Mouse (Mus musculus) kidney, embryonic 16.5 days (tissue): ENCODE data around the gene C2cd6. TPM values are rescaled to one million over a fixed set of nuclear protein-coding genes. Genes with fewer than 3 reads are reported as not detected.

Experiments used
- ATAC-seq: fragments of 200-750 bp; cut with Nextera tagmentation; 2 replicates; pipeline ENCODE4 v1.8.0; 2017; ENCODE audit warnings: moderate TSS enrichment; ENCODE audit not compliant: low FRiP score, low TSS enrichment
- H3K27ac ChIP-seq: fragments of 300-500 bp; sonication (generic); 2 replicates; pipeline ENCODE4 v1.5.1; 2014; ENCODE audit warnings: low read length
- H3K27me3 ChIP-seq: fragments of 300-500 bp; sonication (generic); 2 replicates; pipeline ENCODE4 v1.6.1; 2014; ENCODE audit warnings: low read length, control low read depth, mixed read lengths; ENCODE audit not compliant: insufficient read depth
- H3K36me3 ChIP-seq: fragments of 300-500 bp; sonication (generic); 2 replicates; pipeline ENCODE4 v1.6.1; 2014; ENCODE audit warnings: low read length, control low read depth, mixed read lengths; ENCODE audit not compliant: insufficient read depth
- H3K4me1 ChIP-seq: fragments of 300-500 bp; sonication (generic); 2 replicates; pipeline ENCODE4 v1.6.1; 2014; ENCODE audit warnings: low read length, control low read depth, mixed read lengths; ENCODE audit not compliant: insufficient read depth
- H3K4me2 ChIP-seq: fragments of 300-500 bp; sonication (generic); replicated peaks from 2 replicates; pipeline ENCODE4 v1.6.1; 2014; ENCODE audit warnings: low read depth, low read length
- H3K4me3 ChIP-seq: fragments of 300-500 bp; sonication (generic); 2 replicates; pipeline ENCODE4 v1.5.1; 2014; ENCODE audit warnings: mild to moderate bottlenecking, low read length
- H3K9ac ChIP-seq: fragments of 300-500 bp; sonication (generic); replicated peaks from 2 replicates; pipeline ENCODE4 v1.6.1; 2014; ENCODE audit warnings: low read length
- H3K9me3 ChIP-seq: fragments of 300-500 bp; sonication (generic); 2 replicates; pipeline ENCODE4 v1.6.1; 2016; ENCODE audit warnings: low read length, control low read depth
- WGBS: fragments of 180-500 bp; shearing (Covaris S2); extraction: QIAGEN DNeasy Blood & Tissue Kit; methylation state at CpG from one replicate; pipeline ENCODE4 v1.1.7; 2014; 5-methylcytosine and 5-hydroxymethylcytosine counted together
- polyA plus RNA-seq: library from polyadenylated mRNA; unstranded; fragments of >200 nt; fragmentation: Nextera tagmentation; extraction: Ambion mirVana; gene quantifications from 2 replicates; pipeline ENCODE4 v1.2.1, GENCODE M21; 2015

The C2cd6 gene
- polyA plus RNA-seq, 1 experiment from 2014 or later, result not detected

DNA sequence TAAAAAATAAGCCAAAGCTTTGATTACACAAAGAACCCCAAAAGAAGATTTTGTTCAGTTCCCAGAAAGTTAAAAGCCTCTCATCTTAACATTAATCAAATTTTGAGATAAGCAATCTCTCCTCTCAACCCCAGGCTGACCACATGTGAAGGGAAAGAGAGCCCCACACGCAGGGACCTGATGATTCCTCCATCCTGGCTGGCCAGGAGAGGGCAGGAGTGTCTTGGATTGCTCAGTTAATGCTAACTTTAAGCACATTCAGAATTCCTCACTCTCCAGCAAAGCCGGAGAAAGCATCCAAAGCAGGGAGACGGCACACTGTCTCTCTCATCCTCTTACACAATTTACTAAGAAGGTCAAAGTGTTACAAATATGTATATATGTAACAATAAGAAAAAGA is 26.7 kb downstream of the C2cd6 start:
- Histone ChIP-seq H3K9me3 (no peaks in the 10 kb centered on the region), H3K4me2 (no peak overlapping the region), H3K4me1 (no peaks in the 10 kb centered on the region), H3K27me3 (no peaks in the 10 kb centered on the region), H3K9ac (no peak overlapping the region), H3K27ac (no peak overlapping the region), H3K4me3 (no peak overlapping the region), H3K36me3 (no peaks in the 10 kb centered on the region)
- no peak for ATAC-seq
- 8% methylated on average over 3 of the region's 3 CpGs for WGBS

DNA sequence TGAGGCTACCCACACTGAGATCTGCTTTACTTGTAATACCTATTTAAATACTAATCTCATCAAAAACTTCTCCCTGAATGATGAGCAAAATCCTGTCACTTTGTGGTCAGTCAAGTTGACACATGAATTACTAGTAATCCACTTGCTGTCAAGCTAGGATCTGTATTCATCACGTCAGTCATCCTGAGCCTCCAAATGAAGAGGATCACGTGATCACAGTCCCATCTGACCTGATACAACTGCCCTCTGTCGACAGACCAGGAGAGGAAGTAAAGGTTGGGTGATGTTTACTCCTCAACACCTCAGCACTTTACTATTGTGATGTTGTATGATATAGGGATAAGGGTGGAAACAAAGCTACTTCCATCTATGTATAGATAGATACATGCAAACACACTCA is 31.0 kb downstream of the C2cd6 start:
- ATAC-seq, result no peak
- no peak overlapping the region for H3K4me3 ChIP-seq
- WGBS, result 59% methylated on average over 3 of the region's 3 CpGs
- no peaks in the 10 kb centered on the region for H3K36me3 ChIP-seq
- H3K27me3 ChIP-seq, result no peaks in the 10 kb centered on the region
- H3K4me1 ChIP-seq, result no peaks in the 10 kb centered on the region
- H3K27ac ChIP-seq, result no peak overlapping the region
- no peaks in the 10 kb centered on the region for H3K9me3 ChIP-seq
- no peak overlapping the region for H3K9ac ChIP-seq
- H3K4me2 ChIP-seq, result no peak overlapping the region

DNA sequence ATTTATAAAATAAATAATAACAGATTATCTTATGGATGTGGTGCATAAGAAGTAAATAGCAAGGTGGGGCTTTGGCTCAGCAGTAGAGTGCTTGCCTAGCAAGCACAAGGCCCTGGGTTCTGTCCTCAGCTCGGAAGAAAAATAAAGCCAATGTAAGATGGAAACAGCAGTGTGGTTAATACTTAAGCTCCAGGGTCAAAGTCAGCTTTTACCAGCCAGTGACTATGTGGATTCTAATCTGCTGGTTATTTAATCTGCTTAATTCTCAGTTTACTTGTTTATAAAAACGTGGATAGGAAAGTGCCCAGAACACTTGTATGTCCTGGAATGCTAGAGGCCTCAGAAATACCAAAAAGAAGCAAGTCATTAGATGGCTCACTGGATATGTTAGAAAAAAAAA is 37.7 kb downstream of the C2cd6 start:
- Histone ChIP-seq H3K27me3 (no peaks in the 10 kb centered on the region), H3K9me3 (no peaks in the 10 kb centered on the region)
- 60% methylated on average over 2 of the region's 2 CpGs for WGBS

DNA sequence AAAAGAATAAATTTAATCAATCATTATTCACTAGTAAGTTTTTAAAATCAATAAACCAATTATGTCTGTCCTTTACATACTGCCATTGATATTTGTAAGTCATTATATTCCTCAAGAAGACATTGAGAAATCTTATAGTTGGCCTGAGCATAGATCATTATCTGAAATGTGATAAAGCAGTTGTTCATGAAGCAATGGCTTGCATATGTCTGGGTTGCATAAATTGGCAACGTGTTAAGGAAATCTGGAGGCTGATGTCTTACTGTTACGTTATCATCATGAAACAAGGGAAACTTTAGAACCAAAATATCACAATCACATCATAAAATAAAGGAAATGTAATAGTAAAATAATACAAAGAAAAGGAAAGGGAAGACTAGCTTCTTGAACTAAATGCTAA is 43.4 kb downstream of the C2cd6 start:
- no peaks in the 10 kb centered on the region for H3K4me1 ChIP-seq

More for the DNA sequence above, 37.7 kb downstream of the C2cd6 start:
- H3K4me1 ChIP-seq, result no peaks in the 10 kb centered on the region
- no peak for ATAC-seq
- H3K27ac ChIP-seq, result no peak overlapping the region
- no peak overlapping the region for H3K4me2 ChIP-seq
- no peak overlapping the region for H3K4me3 ChIP-seq
- H3K36me3 ChIP-seq, result no peaks in the 10 kb centered on the region
- H3K9ac ChIP-seq, result no peak overlapping the region

DNA sequence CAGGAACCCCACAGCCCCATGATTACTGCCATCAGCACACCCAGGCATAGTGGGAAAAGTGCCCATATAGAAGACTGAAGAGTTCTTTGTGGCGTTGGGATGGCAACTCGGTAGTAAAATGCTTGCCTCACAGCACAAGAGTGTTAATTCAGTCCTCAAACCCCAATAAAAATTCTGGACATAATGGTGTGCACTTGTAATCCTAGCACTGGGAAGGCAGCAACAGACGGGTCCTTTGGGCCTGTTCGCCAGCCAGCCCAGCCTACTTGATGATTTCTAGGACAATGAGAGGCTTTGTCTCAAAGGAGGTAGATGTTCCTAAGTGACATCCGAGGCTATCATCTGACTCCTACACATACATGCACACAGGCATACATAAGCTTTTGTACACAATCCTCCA is 57.0 kb downstream of the C2cd6 start:
- ATAC-seq, result no peak
- H3K9ac ChIP-seq, result no peak overlapping the region
- no peak overlapping the region for H3K27ac ChIP-seq
- 80% methylated on average over 5 of the region's 5 CpGs for WGBS
- H3K4me3 ChIP-seq, result no peak overlapping the region
- no peaks in the 10 kb centered on the region for H3K36me3 ChIP-seq
- H3K4me1 ChIP-seq, result no peaks in the 10 kb centered on the region
- H3K9me3 ChIP-seq, result no peaks in the 10 kb centered on the region
- no peaks in the 10 kb centered on the region for H3K27me3 ChIP-seq
- no peak overlapping the region for H3K4me2 ChIP-seq

More for the DNA sequence above, 43.4 kb downstream of the C2cd6 start:
- Histone ChIP-seq H3K9ac (no peak overlapping the region), H3K36me3 (no peaks in the 10 kb centered on the region), H3K4me3 (no peak overlapping the region), H3K27me3 (no peaks in the 10 kb centered on the region), H3K9me3 (no peaks in the 10 kb centered on the region), H3K27ac (no peak overlapping the region), H3K4me2 (no peak overlapping the region)
- ATAC-seq, result no peak
- 69% methylated on average over 2 of the region's 2 CpGs for WGBS

DNA sequence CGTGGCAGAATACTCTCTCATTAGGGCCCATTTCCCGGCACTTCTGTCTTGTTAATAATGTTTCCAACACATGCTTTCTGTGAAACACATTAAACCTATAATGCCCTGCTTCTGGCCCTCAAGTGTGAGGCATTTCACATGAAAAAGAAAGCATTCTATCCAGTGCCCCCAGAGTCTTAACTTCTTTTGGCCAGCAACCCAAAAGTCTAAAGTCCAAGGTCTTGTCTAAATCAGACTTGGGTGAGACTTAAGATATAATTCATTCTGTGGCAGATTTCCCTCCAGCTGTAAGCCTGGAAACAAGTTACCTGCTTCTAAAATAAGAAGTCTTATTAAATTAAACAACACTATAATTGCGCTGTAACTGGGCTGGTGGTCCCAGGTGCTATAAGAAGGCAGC is 73.1 kb downstream of the C2cd6 start:
- no peak for ATAC-seq
- no peak overlapping the region for H3K4me3 ChIP-seq
- no peak overlapping the region for H3K27ac ChIP-seq
- no peak overlapping the region for H3K4me2 ChIP-seq
- H3K27me3 ChIP-seq, result no peaks in the 10 kb centered on the region
- whole genome bisulfite sequencing, result 66% methylated on average over 3 of the region's 3 CpGs
- H3K4me1 ChIP-seq, result no peaks in the 10 kb centered on the region
- no peaks in the 10 kb centered on the region for H3K9me3 ChIP-seq
- H3K36me3 ChIP-seq, result no peaks in the 10 kb centered on the region
- H3K9ac ChIP-seq, result no peak overlapping the region

DNA sequence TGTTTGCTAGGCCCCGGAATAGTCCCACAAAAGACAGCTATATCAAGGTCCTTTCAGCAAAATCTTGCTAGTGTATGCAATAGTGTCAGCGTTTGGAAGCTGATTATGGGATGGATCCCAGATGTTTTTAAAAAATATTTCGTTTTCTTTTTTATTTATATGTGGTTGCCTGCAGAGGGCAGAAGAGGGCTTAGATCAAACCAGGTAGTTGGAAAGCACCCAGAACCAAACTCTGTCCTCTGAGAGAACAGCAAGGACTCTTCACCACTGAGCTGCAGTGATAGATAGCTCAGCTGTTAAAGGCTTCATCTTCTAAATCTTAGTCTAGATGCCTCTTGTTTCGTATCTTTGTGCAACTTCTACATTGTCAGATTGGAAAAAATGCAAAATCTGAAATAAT is 85.5 kb downstream of the C2cd6 start:
- H3K4me2 ChIP-seq, result no peak overlapping the region
- no peaks in the 10 kb centered on the region for H3K4me1 ChIP-seq
- H3K27ac ChIP-seq, result no peak overlapping the region
- no peaks in the 10 kb centered on the region for H3K9me3 ChIP-seq
- H3K27me3 ChIP-seq, result no peaks in the 10 kb centered on the region
- 39% methylated on average over 4 of the region's 4 CpGs for WGBS
- no peaks in the 10 kb centered on the region for H3K36me3 ChIP-seq
- no peak overlapping the region for H3K4me3 ChIP-seq
- no peak for ATAC-seq
- H3K9ac ChIP-seq, result no peak overlapping the region

Other genes starting within 250 kb of the C2cd6 start
- gene Trak2, start 121.5 kb downstream of the C2cd6 start, polyA plus RNA-seq, result 17.3 and 19.4 TPM in 2 replicates
- gene Stradb, start 121.4 kb downstream of the C2cd6 start, polyA plus RNA-seq, result 29.0 and 29.6 TPM in 2 replicates
- gene Tmem237, start 25.5 kb upstream of the C2cd6 start, polyA plus RNA-seq, result 42.0 and 42.6 TPM in 2 replicates
- 0.48 and 0.65 TPM in 2 replicates for gene Mpp4, start 68.5 kb upstream of the C2cd6 start, polyA plus RNA-seq
- 12.4 and 13.8 TPM in 2 replicates for gene Als2, start 142.3 kb upstream of the C2cd6 start, polyA plus RNA-seq
- 0.76 and 1.4 TPM in 2 replicates for gene Cdk15, start 162.0 kb upstream of the C2cd6 start, polyA plus RNA-seq